Mouse (Mus musculus) heart, postnatal 14 days (tissue): ENCODE measurements around the gene Gpr68. TPM values are rescaled to one million over a fixed set of nuclear protein-coding genes. Genes with fewer than 3 reads are reported as not detected.

ENCODE experiments used
- DNase-seq, 2 experiments: peaks; one replicate each; pipeline ENCODE4 v3.0.0; 2021 to 2022
- intact Hi-C: fragments of 180-260 bp; cut with DNase I; formaldehyde crosslinking; loops from one replicate; pipeline ENCODE4 v1.15.1; 2025
- total RNA-seq, 2 experiments: library from RNA; stranded (reverse); gene quantifications; 2 replicates each; pipeline ENCODE4 v1.2.3; 2021

Gpr68 gene
- total RNA-seq, 2 experiments from 2014 or later, result 0.38 to 0.41 TPM

- DNase-seq, result peak; percentile 39 to 80
- intact Hi-C loops, result loop anchor here (1.0 to 10.0 kb wide), 2 partner anchors 77 to 761 kb away; no protein-coding TSS in a partner anchor
These were observed 17.9 kb upstream of the Gpr68 start for GRCm38 (mm10) chr12:100925644-100926619.

DNA sequence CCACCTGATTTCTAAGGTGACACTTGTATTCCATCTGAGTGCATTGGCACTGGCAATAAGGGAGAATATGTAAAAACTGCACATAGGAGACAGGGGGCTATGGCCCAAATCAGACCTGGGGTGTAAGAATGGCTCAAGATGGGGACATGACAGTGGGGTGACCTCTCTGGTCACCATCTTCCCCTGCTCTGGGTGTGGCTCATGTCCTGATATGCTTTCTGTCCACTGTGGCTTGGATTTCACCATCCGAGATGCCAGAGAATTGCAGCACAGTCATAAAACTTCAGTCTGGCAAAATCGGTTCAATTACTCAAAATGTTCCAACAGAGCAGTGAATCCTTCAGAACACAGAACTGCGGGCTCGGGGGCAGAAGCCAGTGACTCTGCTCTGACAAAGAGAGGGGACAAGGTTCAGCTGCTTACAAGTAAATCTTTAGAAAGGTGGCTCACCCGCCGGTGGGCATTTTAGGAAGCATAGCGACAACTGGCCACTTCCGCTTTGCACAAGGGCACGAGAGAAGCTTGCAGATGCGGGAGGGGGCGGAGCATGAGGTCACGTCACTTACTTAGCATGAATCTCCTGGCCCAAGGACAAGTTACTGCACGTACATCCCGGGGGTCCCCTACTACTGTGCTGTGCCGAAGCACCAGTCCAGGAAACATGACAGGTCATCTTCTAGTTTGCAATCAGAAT is 16.8 kb upstream of the Gpr68 start:
- intact Hi-C loops, result loop anchor here (10.0 kb wide), 1 partner anchor 760 kb away; no protein-coding TSS in a partner anchor
- no peak for DNase-seq

- no peak for DNase-seq
- intact Hi-C loops, result no loop called here
These were observed 2.7 kb upstream of the Gpr68 start for GRCm38 (mm10) chr12:100910731-100911130.

DNA sequence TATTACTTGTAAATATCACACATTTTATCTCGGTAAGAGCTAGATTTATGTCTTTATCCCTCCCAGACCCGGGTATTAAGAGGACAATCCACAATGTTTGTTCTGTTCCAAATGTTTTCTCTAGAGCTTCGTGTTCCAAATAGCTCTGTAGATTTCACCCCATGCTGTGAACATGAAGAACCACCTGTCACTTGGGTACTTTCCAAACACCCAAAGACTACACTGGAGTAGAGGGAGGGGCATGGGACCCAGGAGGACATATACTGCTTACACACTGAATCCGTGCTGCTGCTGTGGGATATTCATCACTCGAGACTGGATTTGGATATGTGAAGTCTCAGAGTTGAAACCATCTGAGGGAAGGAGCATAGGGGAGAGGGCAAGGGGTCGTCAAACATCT is 1.8 kb upstream of the Gpr68 start:
- DNase-seq, result no peak
- intact Hi-C loops, result no loop called here

DNA sequence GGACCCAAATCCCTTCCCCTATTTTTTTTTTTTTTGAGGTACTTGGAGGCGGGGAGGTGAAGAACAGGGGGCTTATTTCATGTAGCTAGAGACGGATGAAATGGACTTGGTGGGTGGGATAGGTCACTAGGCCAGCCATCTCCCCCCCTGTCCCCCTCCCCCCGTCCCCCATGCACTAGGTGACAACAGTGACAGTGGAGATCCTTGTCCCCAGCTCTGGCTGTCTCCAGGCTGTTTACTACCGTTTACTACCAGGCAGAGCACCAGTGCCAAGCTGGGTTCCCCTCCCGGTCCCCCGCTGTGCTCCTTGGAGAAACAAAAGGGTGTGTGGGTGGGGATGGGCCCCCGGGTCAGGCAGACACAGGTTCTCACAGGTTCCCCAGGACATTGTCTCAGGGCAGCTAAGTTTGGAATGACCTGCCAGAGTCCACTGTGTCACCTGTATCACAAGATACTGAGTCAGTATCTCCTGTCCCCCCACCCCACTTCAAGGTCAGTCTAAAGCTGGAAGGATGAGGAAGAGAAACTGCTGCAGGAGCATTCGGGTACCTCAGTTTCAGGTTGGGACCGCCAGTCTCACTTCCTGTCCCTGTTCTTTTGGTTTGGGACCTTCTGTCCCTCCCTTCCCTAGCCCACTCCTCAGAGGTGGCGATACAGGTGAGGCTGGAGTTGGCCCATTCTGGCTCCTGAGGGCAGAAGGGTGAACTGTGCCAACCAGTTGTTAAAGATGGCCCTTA is 468 bp upstream of the Gpr68 start:
- no peak for DNase-seq
- intact Hi-C loops, result no loop called here

GRCm38 (mm10) chr12:100906861-100907260 is 1.1 kb downstream of the Gpr68 start:
- intact Hi-C loops, result no loop called here
- DNase-seq, result no peak

- DNase-seq, result no peak
- intact Hi-C loops, result no loop called here
These were observed 4.2 kb downstream of the Gpr68 start for GRCm38 (mm10) chr12:100903761-100904160.

- DNase-seq, result no peak
- intact Hi-C loops, result no loop called here
These were observed 6.6 kb downstream of the Gpr68 start for GRCm38 (mm10) chr12:100901386-100901785.

GRCm38 (mm10) chr12:100900901-100901300 is 7.1 kb downstream of the Gpr68 start:
- DNase-seq, result no peak
- intact Hi-C loops, result no loop called here

DNA sequence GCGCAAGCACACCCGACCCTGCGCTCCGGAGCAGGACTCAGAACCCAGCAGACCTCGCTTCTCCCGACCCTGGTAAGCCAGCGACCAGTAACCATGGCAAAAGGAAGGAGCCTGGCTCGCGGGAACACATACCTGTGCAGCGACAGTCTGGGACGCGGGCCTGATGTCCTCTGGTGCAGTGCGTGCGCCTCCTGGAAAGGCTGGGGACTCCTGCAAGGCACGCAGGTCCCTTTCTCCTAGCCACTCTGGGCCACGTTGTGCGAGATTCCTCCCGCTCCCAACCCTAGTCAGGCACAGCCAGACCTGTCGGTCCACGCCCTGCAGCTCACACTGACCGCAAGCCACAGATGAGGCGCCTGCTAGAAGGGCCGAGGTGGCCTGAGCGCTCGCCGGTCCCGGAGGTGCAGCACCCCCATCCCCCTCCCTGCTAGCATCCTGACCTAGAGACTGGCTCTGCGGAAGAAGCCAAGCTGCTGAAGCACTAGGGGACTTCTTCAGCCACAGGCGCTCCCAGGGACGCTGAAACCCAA is 8.8 kb downstream of the Gpr68 start:
- DNase-seq, result peak in 1 of 2 experiments; percentile 19
- intact Hi-C loops, result no loop called here

GRCm38 (mm10) chr12:100897736-100898650 is 10.0 kb downstream of the Gpr68 start:
- DNase-seq, result no peak
- intact Hi-C loops, result no loop called here

- intact Hi-C loops, result no loop called here
- no peak for DNase-seq
These were observed 11.3 kb downstream of the Gpr68 start for GRCm38 (mm10) chr12:100896661-100897060.

GRCm38 (mm10) chr12:100895504-100895903 is 12.5 kb downstream of the Gpr68 start:
- DNase-seq, result no peak
- intact Hi-C loops, result no loop called here

GRCm38 (mm10) chr12:100890548-100890947 is 17.4 kb downstream of the Gpr68 start:
- no peak for DNase-seq
- intact Hi-C loops, result no loop called here

GRCm38 (mm10) chr12:100887801-100888258 is 20.2 kb downstream of the Gpr68 start:
- intact Hi-C loops, result no loop called here
- DNase-seq, result peak; percentile 35 to 54

DNA sequence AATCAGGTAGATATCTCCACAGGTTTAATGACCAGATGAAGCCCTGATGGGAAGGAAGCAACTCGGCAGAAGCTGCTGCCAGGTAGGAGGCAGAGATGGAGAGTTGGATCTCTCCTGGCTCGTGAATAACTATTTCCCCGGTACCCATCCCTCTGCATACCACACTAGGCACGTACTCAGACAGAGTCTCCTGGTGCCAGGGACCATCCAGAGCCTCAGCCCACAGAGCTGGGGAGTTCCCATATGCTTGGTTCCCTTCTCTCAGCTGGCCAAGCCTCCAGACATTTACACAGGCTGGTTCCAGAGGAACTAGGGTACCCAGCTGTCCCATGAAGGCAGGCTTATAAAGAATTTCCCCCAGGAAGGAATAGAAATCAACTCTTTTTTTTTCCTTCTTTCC is 21.1 kb downstream of the Gpr68 start:
- DNase-seq, result no peak
- intact Hi-C loops, result no loop called here

DNA sequence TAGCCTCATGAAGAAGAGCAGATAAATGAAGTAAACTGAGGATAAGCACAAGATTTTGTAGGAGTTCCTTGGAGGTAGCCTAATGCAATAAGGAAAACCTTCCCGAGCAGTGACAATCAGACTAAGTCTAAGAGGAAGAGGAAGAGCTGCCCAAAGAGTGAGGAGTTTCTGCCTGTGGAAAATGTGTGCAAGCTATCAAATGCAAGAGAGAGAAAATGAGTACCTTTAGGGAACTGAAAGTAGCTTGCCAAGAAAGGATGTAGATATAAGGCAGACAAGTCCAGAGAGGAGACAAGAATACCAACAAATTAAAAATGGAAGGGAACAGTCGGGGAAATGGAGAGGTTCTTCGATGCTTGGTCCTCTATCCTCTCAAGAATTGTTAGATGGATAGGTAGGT is 22.4 kb downstream of the Gpr68 start:
- intact Hi-C loops, result no loop called here
- no peak for DNase-seq

GRCm38 (mm10) chr12:100883168-100883567 is 24.8 kb downstream of the Gpr68 start:
- no peak for DNase-seq
- intact Hi-C loops, result no loop called here

GRCm38 (mm10) chr12:100878556-100878955 is 29.4 kb downstream of the Gpr68 start:
- intact Hi-C loops, result no loop called here
- DNase-seq, result no peak
